Comparison of ENCODE assay signal across 12 mouse cellular contexts in genomic region chr10:24597789-24598188, GRCm38 (mm10). TPM values are rescaled to one million over a fixed set of nuclear protein-coding genes. Genes with fewer than 3 reads are reported as not detected.
DNase-seq lines count a peak whose midpoint lies in the region; ATAC-seq and TF ChIP-seq lines count a peak whose summit lies in the region.
"Had no signal": no experiment of that assay in that cellular context is flagged by ENCODE, and none has a peak within 500 bp of the region (broad histone marks: within the 10 kb centered on the region; RNA-seq: fewer than 3 reads in every experiment).

No protein-coding gene starts in this region.

- no peak for TF ChIP-seq CTCF in liver, postnatal 0 days (IDR thresholded peaks at IDR 0.05; ENCODE audit: low read depth)
- TF ChIP-seq CTCF in heart, postnatal 0 days (IDR thresholded peaks at IDR 0.05; ENCODE audit: low read depth) = no peak

- H3K4me3 ChIP-seq in liver, postnatal 0 days (ENCODE audit: low read depth, low read length) = no peak overlapping the region
- no peak overlapping the region for H3K4me3 ChIP-seq in liver, embryonic 11.5 days (ENCODE audit: low read depth, low read length)
- H3K4me3 ChIP-seq in heart, postnatal 0 days (ENCODE audit: low read depth, low read length) = peak overlapping the region; percentile 79
- H3K4me3 ChIP-seq in stomach, embryonic 14.5 days (ENCODE audit: low read depth, low read length) = peak overlapping the region; percentile 47; the same call in 1 of the 2 replicates
- H3K4me3 ChIP-seq: layer of hippocampus, adult 2 months; megakaryocyte, embryonic 14.5 days had no signal

- peak; percentile 78 for DNase-seq in heart, adult 11 months
- no peak for DNase-seq in heart, postnatal 4 days
- no peak for DNase-seq in liver, postnatal 0 days
- no peak for DNase-seq in liver, embryonic 11.5 days (ENCODE audit: low spot score)
- no peak for DNase-seq in heart, postnatal 0 days (ENCODE audit: low spot score)
- no peak for DNase-seq in gastrocnemius, postnatal 4 days (ENCODE audit: low spot score in 2 of 2)
- no peak for DNase-seq in right cerebral cortex, postnatal 14 days
- DNase-seq: cerebellum, adult 9-11 months had no signal

- H3K4me2 ChIP-seq in liver, postnatal 0 days (ENCODE audit: low read depth, low read length) = 0 out of 2 replicates have a peak overlapping the region, but pooled peaks have one; percentile 13
- no peak overlapping the region for H3K4me2 ChIP-seq in liver, embryonic 11.5 days
- H3K4me2 ChIP-seq in heart, postnatal 0 days (ENCODE audit: low read depth, low read length) = peak overlapping the region; percentile 67
- peak overlapping the region; percentile 68 for H3K4me2 ChIP-seq in stomach, embryonic 14.5 days (replicated peaks; ENCODE audit: low read depth, low read length)

- no peaks in the 10 kb centered on the region for H3K36me3 ChIP-seq in liver, postnatal 0 days (replicated peaks; ENCODE audit: insufficient read depth, low read length)
- no peaks in the 10 kb centered on the region; the same call in 1 of the 2 replicates for H3K36me3 ChIP-seq in liver, embryonic 11.5 days (ENCODE audit: control insufficient read depth, insufficient read depth, low read length)
- peaks cover 18% of the 10 kb centered on the region for H3K36me3 ChIP-seq in heart, postnatal 0 days (replicated peaks; ENCODE audit: control insufficient read depth, insufficient read depth, low read length)
- no peaks in the 10 kb centered on the region; the same call in 1 of the 2 replicates for H3K36me3 ChIP-seq in stomach, embryonic 14.5 days (ENCODE audit: control insufficient read depth, insufficient read depth, low read length)
- H3K36me3 ChIP-seq: G1E had no signal

- H3K27ac ChIP-seq in liver, postnatal 0 days (ENCODE audit: low read depth) = no peak overlapping the region
- no peak overlapping the region for H3K27ac ChIP-seq in liver, embryonic 11.5 days (ENCODE audit: low read depth, low read length)
- peak overlapping the region; percentile 97 for H3K27ac ChIP-seq in heart, postnatal 0 days (ENCODE audit: low read depth)
- peak overlapping the region; percentile 89 for H3K27ac ChIP-seq in stomach, embryonic 14.5 days (ENCODE audit: low read length)
- H3K27ac ChIP-seq: layer of hippocampus, adult 2 months had no signal

- H3K4me1 ChIP-seq in liver, postnatal 0 days (ENCODE audit: insufficient read depth) = no peaks in the 10 kb centered on the region
- peaks cover 3% of the 10 kb centered on the region; the same call in 1 of the 2 replicates for H3K4me1 ChIP-seq in liver, embryonic 11.5 days (replicated peaks; ENCODE audit: control insufficient read depth, insufficient read depth, low read length)
- H3K4me1 ChIP-seq in heart, postnatal 0 days (ENCODE audit: control insufficient read depth, insufficient read depth) = peaks cover 24% of the 10 kb centered on the region
- peaks cover 19% of the 10 kb centered on the region for H3K4me1 ChIP-seq in stomach, embryonic 14.5 days (ENCODE audit: control insufficient read depth, insufficient read depth, low read length)

- WGBS in liver, postnatal 0 days (ENCODE audit: insufficient replicate concordance) = 74% methylated on average over 4 of the region's 4 CpGs
- WGBS in liver, embryonic 11.5 days = 88% methylated on average over 4 of the region's 4 CpGs
- 53% methylated on average over 4 of the region's 4 CpGs for WGBS in heart, postnatal 0 days
- WGBS in stomach, embryonic 14.5 days = 74% methylated on average over 4 of the region's 4 CpGs

- TF ChIP-seq EP300 in liver, postnatal 0 days (IDR thresholded peaks at IDR 0.05; ENCODE audit: low read depth) = no peak
- TF ChIP-seq EP300 in heart, postnatal 0 days (IDR thresholded peaks at IDR 0.05; ENCODE audit: low read depth) = no peak

- peaks cover 20% of the 10 kb centered on the region for H3K27me3 ChIP-seq in liver, postnatal 0 days (ENCODE audit: insufficient read depth, low read length)
- H3K27me3 ChIP-seq in liver, embryonic 11.5 days (replicated peaks; ENCODE audit: control insufficient read depth, insufficient read depth, low read length) = peaks cover 24% of the 10 kb centered on the region
- H3K27me3 ChIP-seq in heart, postnatal 0 days (ENCODE audit: control insufficient read depth, insufficient read depth, low read length) = no peaks in the 10 kb centered on the region
- H3K27me3 ChIP-seq in stomach, embryonic 14.5 days (ENCODE audit: control insufficient read depth, insufficient read depth, low read length) = no peaks in the 10 kb centered on the region

- no peak for ATAC-seq in liver, postnatal 0 days
- no peak for ATAC-seq in liver, embryonic 11.5 days (replicated peaks; ENCODE audit: low FRiP score)
- ATAC-seq in heart, postnatal 0 days (ENCODE audit: insufficient read depth, low read depth) = no peak
- ATAC-seq in stomach, embryonic 14.5 days (ENCODE audit: insufficient number of reproducible peaks, insufficient read depth, low FRiP score, low read depth) = no peak

- H3K9ac ChIP-seq in liver, postnatal 0 days (replicated peaks) = no peak overlapping the region
- H3K9ac ChIP-seq in liver, embryonic 11.5 days (ENCODE audit: low read depth, low read length) = no peak overlapping the region
- H3K9ac ChIP-seq in heart, postnatal 0 days (replicated peaks; ENCODE audit: low read depth, low read length) = peak overlapping the region; percentile 96
- no peak overlapping the region for H3K9ac ChIP-seq in stomach, embryonic 14.5 days (replicated peaks; ENCODE audit: low read depth, low read length)

- no peaks in the 10 kb centered on the region for H3K9me3 ChIP-seq in liver, postnatal 0 days (ENCODE audit: low read length)
- no peaks in the 10 kb centered on the region for H3K9me3 ChIP-seq in liver, embryonic 11.5 days (ENCODE audit: control insufficient read depth, low read length)
- no peaks in the 10 kb centered on the region for H3K9me3 ChIP-seq in heart, postnatal 0 days (replicated peaks; ENCODE audit: control insufficient read depth, low read length)
- no peaks in the 10 kb centered on the region for H3K9me3 ChIP-seq in stomach, embryonic 14.5 days (ENCODE audit: control insufficient read depth, low read depth, low read length)
- H3K9me3 ChIP-seq: G1E had no signal

RNA-seq across cellular contexts. Expression of gene Ccn2, which starts 2.5 kb away (rescaled TPM):
- 100 to 1,000 TPM; 160 to 233 TPM for total RNA-seq in heart, postnatal 4 days (2021)
- polyA plus RNA-seq in liver, postnatal 0 days (2015; fragmentation: Nextera tagmentation; extraction: Ambion mirVana) = 0.58 and 1.3 TPM in 2 replicates
- 1.5 and 2.6 TPM in 2 replicates for polyA plus RNA-seq in liver, embryonic 11.5 days (2014; fragmentation: Nextera tagmentation; extraction: Ambion mirVana)
- total RNA-seq in heart, postnatal 0 days (2014; rRNA removed; ENCODE audit: low replicate concordance) = 265 and 376 TPM in 2 replicates
- polyA plus RNA-seq in heart, postnatal 0 days (2015; fragmentation: Nextera tagmentation; extraction: Ambion mirVana) = 15.3 and 24.4 TPM in 2 replicates
- polyA plus RNA-seq in stomach, embryonic 14.5 days (2014; fragmentation: Nextera tagmentation; extraction: Ambion mirVana) = 11.3 and 12.5 TPM in 2 replicates
- 10 to 100 TPM; 29.5 to 40.8 TPM for total RNA-seq in gastrocnemius, postnatal 4 days (2021)
- polyA plus RNA-seq: G1E had no signal

Comparison
In these comparisons a context has a peak if more than half of its experiments do, and no peak if none do; other contexts are left out.
1. H3K27ac ChIP-seq: peak in heart, postnatal 0 days (single experiment) and stomach, embryonic 14.5 days (single experiment); none in liver, postnatal 0 days (single experiment) and liver, embryonic 11.5 days (single experiment).
2. H3K4me3 ChIP-seq: peak in heart, postnatal 0 days (single experiment) and stomach, embryonic 14.5 days (single experiment); none in liver, postnatal 0 days (single experiment) and liver, embryonic 11.5 days (single experiment).